Mouse (Mus musculus): ENCODE measurements at regions not wholly inside any gene's neighbourhood (a gene's known extent, or its start where the extent isn't known, plus 50 kb on each side); places are given as distances from the start of the nearest gene placed in this dataset.
"Not testable (repeated sequence)": the region's sequence is repeated elsewhere in the genome, so short reads cannot be mapped to it uniquely, and the experiment has no call there.

GRCm38 (mm10) chr1:193539261-193539660 is 169.2 kb upstream of the Camk1g start:
- DNase-seq (ENCODE audit: low spot score): no peak

- no peak for DNase-seq (ENCODE audit: low spot score)
Observed at GRCm38 (mm10) chr1:193538425-193538824, 168.3 kb upstream of the Camk1g start.

- DNase-seq (ENCODE audit: low spot score): no peak
Observed at GRCm38 (mm10) chr1:193537616-193538015, 167.5 kb upstream of the Camk1g start.

GRCm38 (mm10) chr1:193536552-193536951 is 166.5 kb upstream of the Camk1g start:
- no peak for DNase-seq (ENCODE audit: low spot score)

GRCm38 (mm10) chr1:193534449-193534848 is 164.4 kb upstream of the Camk1g start:
- no peak for DNase-seq (ENCODE audit: low spot score)

GRCm38 (mm10) chr1:193526501-193526900 is 156.4 kb upstream of the Camk1g start:
- DNase-seq (ENCODE audit: low spot score): peak; percentile 34

- DNase-seq (ENCODE audit: low spot score): no peak
Observed at GRCm38 (mm10) chr1:193522007-193522406, 151.9 kb upstream of the Camk1g start.

GRCm38 (mm10) chr1:193518840-193519239 is 148.7 kb upstream of the Camk1g start:
- no peak for DNase-seq (ENCODE audit: low spot score)

- DNase-seq (ENCODE audit: low spot score): no peak
Observed at GRCm38 (mm10) chr1:193517968-193518367, 147.9 kb upstream of the Camk1g start.

- DNase-seq (ENCODE audit: low spot score): no peak
Observed at GRCm38 (mm10) chr1:193517293-193517692, 147.2 kb upstream of the Camk1g start.

- DNase-seq (ENCODE audit: low spot score): no peak
Observed at GRCm38 (mm10) chr1:193516395-193516794, 146.3 kb upstream of the Camk1g start.

- peak; percentile 52 for DNase-seq (ENCODE audit: low spot score)
Observed at GRCm38 (mm10) chr1:193513929-193514710, 144.0 kb upstream of the Camk1g start.

- DNase-seq (ENCODE audit: low spot score): peak; percentile 23
Observed at GRCm38 (mm10) chr1:193510066-193510793, 140.1 kb upstream of the Camk1g start.

- DNase-seq (ENCODE audit: low spot score): no peak
Observed at GRCm38 (mm10) chr1:193508271-193508670, 138.2 kb upstream of the Camk1g start.

GRCm38 (mm10) chr1:193506991-193507390 is 136.9 kb upstream of the Camk1g start:
- DNase-seq (ENCODE audit: low spot score): no peak

GRCm38 (mm10) chr1:193505381-193505780 is 135.3 kb upstream of the Camk1g start:
- no peak for DNase-seq (ENCODE audit: low spot score)

GRCm38 (mm10) chr1:193504611-193505010 is 134.5 kb upstream of the Camk1g start:
- no peak for DNase-seq (ENCODE audit: low spot score)

- DNase-seq (ENCODE audit: low spot score): peak; percentile 80
Observed at GRCm38 (mm10) chr1:193503624-193504325, 133.7 kb upstream of the Camk1g start.

- peak; percentile 50 for DNase-seq (ENCODE audit: low spot score)
Observed at GRCm38 (mm10) chr1:193496265-193497183, 126.4 kb upstream of the Camk1g start.

- DNase-seq (ENCODE audit: low spot score): no peak
Observed at GRCm38 (mm10) chr1:193488039-193488438, 117.9 kb upstream of the Camk1g start.

GRCm38 (mm10) chr1:193486668-193487067 is 116.6 kb upstream of the Camk1g start:
- not testable (repeated sequence) for DNase-seq (ENCODE audit: low spot score)

- no peak for DNase-seq (ENCODE audit: low spot score)
Observed at GRCm38 (mm10) chr1:193484977-193485376, 114.9 kb upstream of the Camk1g start.
